Mouse (Mus musculus) common myeloid progenitor, adult 5-6 weeks (primary cell): ENCODE data around the gene Olr1. TPM values are rescaled to one million over a fixed set of nuclear protein-coding genes. Genes with fewer than 3 reads are reported as not detected.

ENCODE experiments used
- total RNA-seq: library from RNA; stranded (forward); fragments of 200-1000, 187-1606 nt; gene quantifications from 2 replicates; pipeline ENCODE4 v1.2.3, GENCODE M21; 2017

The Olr1 gene
- total RNA-seq, 1 experiment from 2014 or later, result 0.82 TPM

Other genes with a start within 250 kb of the Olr1 start
- 245 and 273 TPM in 2 replicates for gene Cd69, start 231.7 kb downstream of the Olr1 start, total RNA-seq
- gene 4922502D21Rik, start 175.4 kb downstream of the Olr1 start, total RNA-seq, result 0.14 TPM in 1 of 2 replicates, not detected in the other
- 117 and 140 TPM in 2 replicates for gene Clec12a, start 164.5 kb downstream of the Olr1 start, total RNA-seq
- not detected in 2 replicates for gene Clec12b, start 121.3 kb downstream of the Olr1 start, total RNA-seq
- gene Clec1b, start 109.9 kb downstream of the Olr1 start, total RNA-seq, result 2.4 and 5.3 TPM in 2 replicates
- gene Clec9a, start 98.3 kb downstream of the Olr1 start, total RNA-seq, result 1.8 and 6.7 TPM in 2 replicates
- gene Clec1a, start 55.2 kb downstream of the Olr1 start, total RNA-seq, result 0.14 TPM in 1 of 2 replicates, not detected in the other
- 0.18 TPM in 1 of 2 replicates, not detected in the other for gene Tmem52b, start 5.4 kb upstream of the Olr1 start, total RNA-seq
- gene Gabarapl1, start 26.0 kb upstream of the Olr1 start, total RNA-seq, result 90.8 and 91.1 TPM in 2 replicates
- gene Klre1, start 70.7 kb upstream of the Olr1 start, total RNA-seq, result 2.0 TPM in 1 of 2 replicates, not detected in the other
- 2.8 and 7.4 TPM in 2 replicates for gene Klrd1, start 84.6 kb upstream of the Olr1 start, total RNA-seq
- gene Klrk1, start 116.7 kb upstream of the Olr1 start, total RNA-seq, result 2.5 and 2.6 TPM in 2 replicates
- not detected in 2 replicates for gene Klrc3, start 136.2 kb upstream of the Olr1 start, total RNA-seq
- not detected in 2 replicates for gene Klrc2, start 153.5 kb upstream of the Olr1 start, total RNA-seq
- not detected in 2 replicates for gene Klrc1, start 171.8 kb upstream of the Olr1 start, total RNA-seq
- not detected in 2 replicates for gene Klri1, start 210.0 kb upstream of the Olr1 start, total RNA-seq
- 0.09 TPM in 1 of 2 replicates, not detected in the other for gene Klri2, start 233.3 kb upstream of the Olr1 start, total RNA-seq